Mouse (Mus musculus) cerebellum, postnatal 4 days (tissue): ENCODE data around the gene Apba2.

ENCODE experiments used
- DNase-seq, 2 experiments: peaks; one replicate each; pipeline ENCODE4 v3.0.0; 2022; ENCODE audit warnings: low spot score in 2 of 2, mixed read lengths in 1 of 2

Gene Apba2

GRCm38 (mm10) chr7:64725967-64726695, 224.6 kb downstream of the Apba2 start:
- DNase-seq: peak in 1 of 2 experiments; percentile 67

GRCm38 (mm10) chr7:64728181-64728591, 226.7 kb downstream of the Apba2 start:
- DNase-seq: peak; percentile 56 to 94

GRCm38 (mm10) chr7:64728816-64729215, 227.3 kb downstream of the Apba2 start:
- no peak for DNase-seq

GRCm38 (mm10) chr7:64729785-64730184, 228.3 kb downstream of the Apba2 start:
- DNase-seq: peak; percentile 57 to 81

- DNase-seq: no peak
Observed at GRCm38 (mm10) chr7:64739131-64739530, 237.6 kb downstream of the Apba2 start.

GRCm38 (mm10) chr7:64741333-64742307, 240.1 kb downstream of the Apba2 start:
- DNase-seq: peak; percentile 94

GRCm38 (mm10) chr7:64743610-64744009, 242.1 kb downstream of the Apba2 start:
- no peak for DNase-seq

GRCm38 (mm10) chr7:64751465-64751864, 250.0 kb downstream of the Apba2 start:
- DNase-seq: peak; percentile 48 to 74

- DNase-seq: no peak
Observed at GRCm38 (mm10) chr7:64752133-64752532, 250.6 kb downstream of the Apba2 start.

- no peak for DNase-seq
Observed at GRCm38 (mm10) chr7:64753678-64754077, 252.2 kb downstream of the Apba2 start.

- no peak for DNase-seq
Observed at GRCm38 (mm10) chr7:64754161-64754560, 252.7 kb downstream of the Apba2 start.

- no peak for DNase-seq
Observed at GRCm38 (mm10) chr7:64755141-64755540, 253.6 kb downstream of the Apba2 start.

- DNase-seq: no peak
Observed at GRCm38 (mm10) chr7:64765595-64765994, 264.1 kb downstream of the Apba2 start.

- no peak for DNase-seq
Observed at GRCm38 (mm10) chr7:64769768-64770167, 268.3 kb downstream of the Apba2 start.

GRCm38 (mm10) chr7:64770779-64771390, 269.4 kb downstream of the Apba2 start:
- DNase-seq: no peak

GRCm38 (mm10) chr7:64773465-64773864, 272.0 kb downstream of the Apba2 start:
- no peak for DNase-seq

- no peak for DNase-seq
Observed at GRCm38 (mm10) chr7:64776708-64777489, 275.4 kb downstream of the Apba2 start.

GRCm38 (mm10) chr7:64779501-64779900, 278.0 kb downstream of the Apba2 start:
- DNase-seq: no peak

- DNase-seq: no peak
Observed at GRCm38 (mm10) chr7:64785040-64785439, 283.5 kb downstream of the Apba2 start.

GRCm38 (mm10) chr7:64791145-64791544, 289.6 kb downstream of the Apba2 start:
- no peak for DNase-seq

GRCm38 (mm10) chr7:64792031-64792430, 290.5 kb downstream of the Apba2 start:
- peak in 1 of 2 experiments; percentile 64 for DNase-seq
